Mouse (Mus musculus): Measurements from ENCODE around the gene Sh3gl2. TPM values are rescaled to one million over a fixed set of nuclear protein-coding genes. Genes with fewer than 3 reads are reported as not detected.

Gene Sh3gl2
- polyA plus RNA-seq, 1 experiment from 2014 or later, result 104 TPM

- no peaks in the 10 kb centered on the region for H3K9me3 ChIP-seq (ENCODE audit: control insufficient read depth, low read length)
- no peaks in the 10 kb centered on the region for H3K27me3 ChIP-seq (replicated peaks; ENCODE audit: control insufficient read depth, insufficient read depth, low read length)
- no peak for ATAC-seq
- H3K4me1 ChIP-seq (replicated peaks; ENCODE audit: control insufficient read depth, insufficient read depth, low read length), result no peaks in the 10 kb centered on the region
- no peaks in the 10 kb centered on the region for H3K36me3 ChIP-seq (ENCODE audit: control insufficient read depth, insufficient read depth)
- 71% methylated on average over 6 of the region's 6 CpGs for WGBS
- H3K27ac ChIP-seq (ENCODE audit: low read length), result no peak overlapping the region
- no peak overlapping the region for H3K4me3 ChIP-seq (replicated peaks; ENCODE audit: low read length)
- no peak overlapping the region for H3K9ac ChIP-seq (replicated peaks; ENCODE audit: low read depth, low read length)
- H3K4me2 ChIP-seq (ENCODE audit: low read length), result no peak overlapping the region
These were observed 166.1 kb downstream of the Sh3gl2 start for GRCm38 (mm10) chr4:85371036-85371435.

GRCm38 (mm10) chr4:85374801-85375200 is 169.9 kb downstream of the Sh3gl2 start:
- Histone ChIP-seq H3K27me3 (replicated peaks; ENCODE audit: control insufficient read depth, insufficient read depth, low read length) (no peaks in the 10 kb centered on the region), H3K36me3 (ENCODE audit: control insufficient read depth, insufficient read depth) (no peaks in the 10 kb centered on the region), H3K27ac (ENCODE audit: low read length) (no peak overlapping the region), H3K9me3 (ENCODE audit: control insufficient read depth, low read length) (no peaks in the 10 kb centered on the region), H3K4me3 (replicated peaks; ENCODE audit: low read length) (no peak overlapping the region), H3K4me2 (ENCODE audit: low read length) (no peak overlapping the region), H3K4me1 (replicated peaks; ENCODE audit: control insufficient read depth, insufficient read depth, low read length) (0 out of 2 replicates have a peak, but pooled peaks cover 2% of the 10 kb centered on the region), H3K9ac (replicated peaks; ENCODE audit: low read depth, low read length) (no peak overlapping the region)
- ATAC-seq, result no peak
- 89% methylated on average over 4 of the region's 4 CpGs for WGBS

- no peak overlapping the region for H3K9ac ChIP-seq (replicated peaks; ENCODE audit: low read depth, low read length)
- H3K27ac ChIP-seq (ENCODE audit: low read length), result no peak overlapping the region
- ATAC-seq, result peak; percentile 43; the same call in 1 of the 2 replicates
- H3K36me3 ChIP-seq (ENCODE audit: control insufficient read depth, insufficient read depth), result no peaks in the 10 kb centered on the region
- no peaks in the 10 kb centered on the region for H3K27me3 ChIP-seq (replicated peaks; ENCODE audit: control insufficient read depth, insufficient read depth, low read length)
- H3K9me3 ChIP-seq (ENCODE audit: control insufficient read depth, low read length), result no peaks in the 10 kb centered on the region
- H3K4me3 ChIP-seq (replicated peaks; ENCODE audit: low read length), result no peak overlapping the region
- no peak overlapping the region for H3K4me2 ChIP-seq (ENCODE audit: low read length)
- 86% methylated on average over 6 of the region's 6 CpGs for WGBS
- H3K4me1 ChIP-seq (replicated peaks; ENCODE audit: control insufficient read depth, insufficient read depth, low read length), result 0 out of 2 replicates have a peak, but pooled peaks cover 2% of the 10 kb centered on the region
These were observed 171.3 kb downstream of the Sh3gl2 start for GRCm38 (mm10) chr4:85376187-85376586.

GRCm38 (mm10) chr4:85376610-85377009 is 171.7 kb downstream of the Sh3gl2 start:
- WGBS, result 60% methylated on average over 5 of the region's 5 CpGs
- no peaks in the 10 kb centered on the region for H3K27me3 ChIP-seq (replicated peaks; ENCODE audit: control insufficient read depth, insufficient read depth, low read length)
- no peak for ATAC-seq
- H3K4me1 ChIP-seq (replicated peaks; ENCODE audit: control insufficient read depth, insufficient read depth, low read length), result 0 out of 2 replicates have a peak, but pooled peaks cover 2% of the 10 kb centered on the region
- H3K9ac ChIP-seq (replicated peaks; ENCODE audit: low read depth, low read length), result no peak overlapping the region
- no peak overlapping the region for H3K27ac ChIP-seq (ENCODE audit: low read length)
- no peak overlapping the region for H3K4me2 ChIP-seq (ENCODE audit: low read length)
- H3K4me3 ChIP-seq (replicated peaks; ENCODE audit: low read length), result no peak overlapping the region
- no peaks in the 10 kb centered on the region for H3K9me3 ChIP-seq (ENCODE audit: control insufficient read depth, low read length)
- no peaks in the 10 kb centered on the region for H3K36me3 ChIP-seq (ENCODE audit: control insufficient read depth, insufficient read depth)

GRCm38 (mm10) chr4:85385241-85385640 is 180.3 kb downstream of the Sh3gl2 start:
- Histone ChIP-seq H3K4me3 (replicated peaks; ENCODE audit: low read length) (no peak overlapping the region), H3K9ac (replicated peaks; ENCODE audit: low read depth, low read length) (no peak overlapping the region), H3K36me3 (ENCODE audit: control insufficient read depth, insufficient read depth) (no peaks in the 10 kb centered on the region), H3K27me3 (replicated peaks; ENCODE audit: control insufficient read depth, insufficient read depth, low read length) (no peaks in the 10 kb centered on the region), H3K9me3 (ENCODE audit: control insufficient read depth, low read length) (no peaks in the 10 kb centered on the region), H3K4me2 (ENCODE audit: low read length) (no peak overlapping the region), H3K27ac (ENCODE audit: low read length) (no peak overlapping the region), H3K4me1 (replicated peaks; ENCODE audit: control insufficient read depth, insufficient read depth, low read length) (no peaks in the 10 kb centered on the region)
- WGBS, result 89% methylated on average over 5 of the region's 5 CpGs
- ATAC-seq, result no peak

- 97% methylated on average over 6 of the region's 6 CpGs for WGBS
- no peak overlapping the region for H3K9ac ChIP-seq (replicated peaks; ENCODE audit: low read depth, low read length)
- no peak overlapping the region for H3K4me3 ChIP-seq (replicated peaks; ENCODE audit: low read length)
- no peak for ATAC-seq
- H3K4me2 ChIP-seq (ENCODE audit: low read length), result no peak overlapping the region
- H3K9me3 ChIP-seq (ENCODE audit: control insufficient read depth, low read length), result no peaks in the 10 kb centered on the region
- H3K4me1 ChIP-seq (replicated peaks; ENCODE audit: control insufficient read depth, insufficient read depth, low read length), result no peaks in the 10 kb centered on the region
- no peak overlapping the region for H3K27ac ChIP-seq (ENCODE audit: low read length)
- no peaks in the 10 kb centered on the region for H3K36me3 ChIP-seq (ENCODE audit: control insufficient read depth, insufficient read depth)
- no peaks in the 10 kb centered on the region for H3K27me3 ChIP-seq (replicated peaks; ENCODE audit: control insufficient read depth, insufficient read depth, low read length)
These were observed 182.8 kb downstream of the Sh3gl2 start for GRCm38 (mm10) chr4:85387676-85388075.

- Histone ChIP-seq H3K4me1 (replicated peaks; ENCODE audit: control insufficient read depth, insufficient read depth, low read length) (no peaks in the 10 kb centered on the region), H3K9me3 (ENCODE audit: control insufficient read depth, low read length) (no peaks in the 10 kb centered on the region), H3K4me3 (replicated peaks; ENCODE audit: low read length) (no peak overlapping the region), H3K36me3 (ENCODE audit: control insufficient read depth, insufficient read depth) (no peaks in the 10 kb centered on the region), H3K27me3 (replicated peaks; ENCODE audit: control insufficient read depth, insufficient read depth, low read length) (no peaks in the 10 kb centered on the region), H3K27ac (ENCODE audit: low read length) (no peak overlapping the region), H3K4me2 (ENCODE audit: low read length) (no peak overlapping the region), H3K9ac (replicated peaks; ENCODE audit: low read depth, low read length) (no peak overlapping the region)
- 0 out of 2 replicates have a peak, but pooled peaks have one; percentile 40 for ATAC-seq
- WGBS, result 41% methylated on average over 1 of the region's 1 CpGs
These were observed 186.9 kb downstream of the Sh3gl2 start for GRCm38 (mm10) chr4:85391795-85392194.

- WGBS, result 53% methylated on average over 8 of the region's 8 CpGs
- no peak for ATAC-seq
- no peaks in the 10 kb centered on the region for H3K9me3 ChIP-seq (ENCODE audit: control insufficient read depth, low read length)
- H3K27ac ChIP-seq (ENCODE audit: low read length), result no peak overlapping the region
- H3K4me3 ChIP-seq (replicated peaks; ENCODE audit: low read length), result no peak overlapping the region
- H3K4me2 ChIP-seq (ENCODE audit: low read length), result no peak overlapping the region
- H3K9ac ChIP-seq (replicated peaks; ENCODE audit: low read depth, low read length), result no peak overlapping the region
- no peaks in the 10 kb centered on the region for H3K27me3 ChIP-seq (replicated peaks; ENCODE audit: control insufficient read depth, insufficient read depth, low read length)
- no peaks in the 10 kb centered on the region for H3K36me3 ChIP-seq (ENCODE audit: control insufficient read depth, insufficient read depth)
- H3K4me1 ChIP-seq (replicated peaks; ENCODE audit: control insufficient read depth, insufficient read depth, low read length), result no peaks in the 10 kb centered on the region
These were observed 193.8 kb downstream of the Sh3gl2 start for GRCm38 (mm10) chr4:85398765-85399164.

GRCm38 (mm10) chr4:85402823-85403222 is 197.9 kb downstream of the Sh3gl2 start:
- no peaks in the 10 kb centered on the region for H3K9me3 ChIP-seq (ENCODE audit: control insufficient read depth, low read length)
- no peak overlapping the region for H3K27ac ChIP-seq (ENCODE audit: low read length)
- no peaks in the 10 kb centered on the region for H3K27me3 ChIP-seq (replicated peaks; ENCODE audit: control insufficient read depth, insufficient read depth, low read length)
- 42% methylated on average over 4 of the region's 4 CpGs for WGBS
- no peak overlapping the region for H3K4me2 ChIP-seq (ENCODE audit: low read length)
- H3K9ac ChIP-seq (replicated peaks; ENCODE audit: low read depth, low read length), result no peak overlapping the region
- H3K4me1 ChIP-seq (replicated peaks; ENCODE audit: control insufficient read depth, insufficient read depth, low read length), result no peaks in the 10 kb centered on the region
- no peak overlapping the region for H3K4me3 ChIP-seq (replicated peaks; ENCODE audit: low read length)
- no peaks in the 10 kb centered on the region for H3K36me3 ChIP-seq (ENCODE audit: control insufficient read depth, insufficient read depth)
- no peak for ATAC-seq

Data from forebrain, embryonic 16.5 days (tissue).